Mouse (Mus musculus): ENCODE measurements at regions not wholly inside any gene's neighbourhood (a gene's known extent, or its start where the extent isn't known, plus 50 kb on each side); places are given as distances from the start of the nearest gene placed in this dataset.
"Not testable (repeated sequence)": the region's sequence is repeated elsewhere in the genome, so short reads cannot be mapped to it uniquely, and the experiment has no call there.

- DNase-seq (ENCODE audit: low spot score in 2 of 2), result no peak
Measured at GRCm38 (mm10) chr7:39716340-39717150, 199.0 kb downstream of the Zfp619 start.

GRCm38 (mm10) chr7:39727935-39728557, 210.5 kb downstream of the Zfp619 start:
- intact Hi-C loops (cut with DNase I), result no loop called here

More at GRCm38 (mm10) chr7:39716340-39717150, 199.0 kb downstream of the Zfp619 start:
- intact Hi-C loops (cut with DNase I), result loop anchor here (2.0 to 5.0 kb wide), 3 partner anchors 551 to 1786 kb away; no protein-coding TSS in a partner anchor

GRCm38 (mm10) chr7:39728930-39729329, 211.4 kb downstream of the Zfp619 start:
- DNase-seq (ENCODE audit: low spot score in 2 of 2), result no peak
- intact Hi-C loops (cut with DNase I), result no loop called here

More at GRCm38 (mm10) chr7:39727935-39728557, 210.5 kb downstream of the Zfp619 start:
- DNase-seq (ENCODE audit: low spot score in 2 of 2), result no peak

GRCm38 (mm10) chr7:39729723-39730122, 212.2 kb downstream of the Zfp619 start:
- intact Hi-C loops (cut with DNase I), result no loop called here
- DNase-seq (ENCODE audit: low spot score in 2 of 2), result no peak

GRCm38 (mm10) chr7:39732790-39733189, 215.2 kb downstream of the Zfp619 start:
- intact Hi-C loops (cut with DNase I), result no loop called here
- DNase-seq (ENCODE audit: low spot score in 2 of 2), result no peak

GRCm38 (mm10) chr7:39748395-39748794, 230.8 kb downstream of the Zfp619 start:
- intact Hi-C loops (cut with DNase I), result not testable (repeated sequence)

GRCm38 (mm10) chr7:39750448-39750847, 232.9 kb downstream of the Zfp619 start:
- DNase-seq (ENCODE audit: low spot score in 2 of 2), result no peak
- intact Hi-C loops (cut with DNase I), result no loop called here

More at GRCm38 (mm10) chr7:39748395-39748794, 230.8 kb downstream of the Zfp619 start:
- DNase-seq (ENCODE audit: low spot score in 2 of 2), result not testable (repeated sequence)

GRCm38 (mm10) chr7:39764366-39764765, 246.8 kb downstream of the Zfp619 start:
- intact Hi-C loops (cut with DNase I), result no loop called here
- DNase-seq (ENCODE audit: low spot score in 2 of 2), result no peak

- no peak for DNase-seq (ENCODE audit: low spot score in 2 of 2)
- intact Hi-C loops (cut with DNase I), result no loop called here
Measured at GRCm38 (mm10) chr7:39765094-39765493, 247.5 kb downstream of the Zfp619 start.

- intact Hi-C loops (cut with DNase I), result no loop called here
- DNase-seq (ENCODE audit: low spot score in 2 of 2), result no peak
Measured at GRCm38 (mm10) chr7:39773291-39773690, 255.7 kb downstream of the Zfp619 start.

- intact Hi-C loops (cut with DNase I), result no loop called here
- no peak for DNase-seq (ENCODE audit: low spot score in 2 of 2)
Measured at GRCm38 (mm10) chr7:39789321-39789720, 271.8 kb downstream of the Zfp619 start.

- DNase-seq (ENCODE audit: low spot score in 2 of 2), result no peak
- intact Hi-C loops (cut with DNase I), result no loop called here
Measured at GRCm38 (mm10) chr7:39789880-39790279, 272.3 kb downstream of the Zfp619 start.

- intact Hi-C loops (cut with DNase I), result no loop called here
- DNase-seq (ENCODE audit: low spot score in 2 of 2), result no peak
Measured at GRCm38 (mm10) chr7:39794751-39795150, 277.2 kb downstream of the Zfp619 start.

- intact Hi-C loops (cut with DNase I), result no loop called here
- peak in 1 of 2 experiments; percentile 12 for DNase-seq (ENCODE audit: low spot score in 2 of 2)
Measured at GRCm38 (mm10) chr7:39804276-39804675, 286.7 kb downstream of the Zfp619 start.

GRCm38 (mm10) chr7:39818036-39818435, 300.5 kb downstream of the Zfp619 start:
- intact Hi-C loops (cut with DNase I), result no loop called here
- no peak for DNase-seq (ENCODE audit: low spot score in 2 of 2)

- no peak for DNase-seq (ENCODE audit: low spot score in 2 of 2)
- intact Hi-C loops (cut with DNase I), result no loop called here
Measured at GRCm38 (mm10) chr7:39822550-39823178, 305.1 kb downstream of the Zfp619 start.

GRCm38 (mm10) chr7:39828378-39828777, 310.8 kb downstream of the Zfp619 start:
- no peak for DNase-seq (ENCODE audit: low spot score in 2 of 2)
- intact Hi-C loops (cut with DNase I), result no loop called here

GRCm38 (mm10) chr7:39830831-39831230, 313.3 kb downstream of the Zfp619 start:
- intact Hi-C loops (cut with DNase I), result no loop called here
- no peak for DNase-seq (ENCODE audit: low spot score in 2 of 2)

GRCm38 (mm10) chr7:39841988-39842387, 324.4 kb downstream of the Zfp619 start:
- no peak for DNase-seq (ENCODE audit: low spot score in 2 of 2)
- intact Hi-C loops (cut with DNase I), result loop anchor here (10.0 kb wide), 1 partner anchor 1663 kb away; no protein-coding TSS in a partner anchor
